Mouse (Mus musculus): ENCODE data around the gene H2al2a. TPM values are rescaled to one million over a fixed set of nuclear protein-coding genes. Genes with fewer than 3 reads are reported as not detected.

The H2al2a gene
- polyA plus RNA-seq, 1 experiment: not detected

DNA sequence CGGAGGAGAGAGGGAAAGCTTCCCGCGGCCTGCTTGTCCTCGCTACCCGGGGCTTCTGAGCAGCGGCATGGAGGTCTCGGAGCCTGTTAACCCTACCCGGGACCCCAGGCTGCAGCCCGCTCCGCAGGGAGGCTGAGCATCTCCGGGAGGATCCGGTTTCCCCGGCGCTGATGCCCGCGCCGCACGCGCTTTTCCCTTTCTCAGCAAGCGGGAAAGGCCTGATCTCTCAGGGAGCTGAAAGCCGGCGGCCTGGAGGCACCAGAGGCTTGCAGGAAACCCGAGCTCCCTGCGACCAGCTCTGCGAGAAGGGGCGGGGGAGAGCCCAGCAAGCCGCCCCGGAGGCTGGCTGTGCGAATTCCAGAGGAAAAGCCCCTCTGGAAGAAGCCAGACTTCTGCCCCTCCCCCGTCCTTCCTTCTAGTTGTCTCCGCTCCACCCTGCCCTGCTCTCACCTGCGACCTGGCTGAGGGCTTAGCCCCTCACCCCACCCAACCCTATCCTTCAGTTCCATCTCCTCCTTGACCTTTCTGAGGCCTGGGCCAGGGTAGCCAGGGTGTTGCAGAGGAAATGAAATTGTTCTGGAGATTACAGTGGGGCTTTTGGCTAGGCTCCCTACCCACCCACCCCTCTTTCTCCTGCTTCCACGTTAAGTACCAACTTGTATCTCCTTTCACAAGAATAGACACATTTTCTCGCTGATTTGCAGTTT lies 35.2 kb upstream of the H2al2a start:
- Histone ChIP-seq H3K4me1 (ENCODE audit: control insufficient read depth, insufficient read depth, low read length) (no peaks in the 10 kb centered on the region), H3K4me3 (replicated peaks; ENCODE audit: insufficient read depth, low read depth, low read length) (peak overlapping the region; percentile 20), H3K27ac (ENCODE audit: insufficient read depth, low read length) (no peak overlapping the region), H3K27me3 (ENCODE audit: control insufficient read depth, insufficient read depth, low read length) (no peaks in the 10 kb centered on the region)
- no peak for TF ChIP-seq CTCF (IDR thresholded peaks at IDR 0.05; ENCODE audit: borderline replicate concordance, insufficient read depth, low read depth, low read length)
- no peak for TF ChIP-seq POLR2A (IDR thresholded peaks at IDR 0.05; ENCODE audit: borderline replicate concordance, insufficient read depth, low read length)
- peak; percentile 49 to 70 for DNase-seq
- 27% methylated on average over 34 of the region's 34 CpGs for WGBS

DNA sequence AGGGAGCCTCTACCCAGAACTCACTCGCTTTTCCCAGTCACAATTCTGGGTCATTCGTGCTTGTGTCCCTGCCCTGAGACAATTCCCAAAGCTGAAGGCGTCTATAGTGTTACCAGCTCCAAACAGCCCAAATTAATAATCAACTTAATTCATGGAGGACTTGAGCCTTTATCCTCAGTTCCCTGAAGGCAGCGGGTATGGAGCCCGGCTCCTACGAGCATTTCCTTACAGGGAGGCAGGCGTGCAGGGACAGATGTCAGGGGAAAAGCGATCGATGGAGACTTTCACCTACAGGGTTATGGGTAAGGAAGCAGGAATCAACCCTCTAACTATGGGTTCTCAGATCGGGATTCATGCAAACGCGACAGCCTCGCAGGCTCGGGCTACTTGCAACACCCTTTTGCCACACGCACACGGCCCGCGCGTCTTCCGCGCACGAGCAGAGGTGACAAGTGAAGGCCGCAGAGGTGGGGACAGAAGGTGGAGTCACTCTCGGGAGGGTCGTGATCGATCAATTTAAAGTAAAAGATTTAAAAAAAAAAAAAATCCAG lies 34.6 kb upstream of the H2al2a start:
- no peaks in the 10 kb centered on the region for H3K27me3 ChIP-seq (ENCODE audit: control insufficient read depth, insufficient read depth, low read length)
- no peak overlapping the region for H3K27ac ChIP-seq (ENCODE audit: insufficient read depth, low read length)
- TF ChIP-seq POLR2A (IDR thresholded peaks at IDR 0.05; ENCODE audit: borderline replicate concordance, insufficient read depth, low read length) (no peak), CTCF (IDR thresholded peaks at IDR 0.05; ENCODE audit: borderline replicate concordance, insufficient read depth, low read depth, low read length) (no peak)
- no peaks in the 10 kb centered on the region for H3K4me1 ChIP-seq (ENCODE audit: control insufficient read depth, insufficient read depth, low read length)
- WGBS: 58% methylated on average over 26 of the region's 26 CpGs
- H3K4me3 ChIP-seq (replicated peaks; ENCODE audit: insufficient read depth, low read depth, low read length): peak overlapping the region; percentile 20
- peak in 1 of 2 experiments; percentile 49 for DNase-seq

DNA sequence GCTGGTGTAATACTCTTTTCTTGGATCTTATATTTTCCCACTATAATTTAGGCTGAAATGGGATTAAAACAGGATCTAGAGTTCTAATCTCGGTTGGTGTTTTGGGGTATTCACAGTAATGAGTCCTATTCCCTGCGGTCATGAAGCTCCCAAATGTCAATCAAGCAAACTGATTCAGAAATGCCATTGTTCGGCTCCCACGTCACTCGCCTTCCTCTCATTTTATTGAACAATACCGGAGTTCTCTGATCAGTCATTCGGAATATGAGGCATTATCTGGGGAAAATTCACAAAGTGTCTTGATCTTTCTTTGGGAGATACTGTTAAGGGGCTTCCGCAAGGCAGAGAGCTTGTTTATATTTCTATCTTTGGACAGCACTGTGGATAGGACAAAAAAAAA lies 33.8 kb upstream of the H2al2a start:
- no peak for DNase-seq
- Histone ChIP-seq H3K4me1 (ENCODE audit: control insufficient read depth, insufficient read depth, low read length) (no peaks in the 10 kb centered on the region), H3K4me3 (replicated peaks; ENCODE audit: insufficient read depth, low read depth, low read length) (no peak overlapping the region), H3K27ac (ENCODE audit: insufficient read depth, low read length) (no peak overlapping the region), H3K27me3 (ENCODE audit: control insufficient read depth, insufficient read depth, low read length) (no peaks in the 10 kb centered on the region)
- 96% methylated on average over 8 of the region's 8 CpGs for WGBS
- TF ChIP-seq CTCF (IDR thresholded peaks at IDR 0.05; ENCODE audit: borderline replicate concordance, insufficient read depth, low read depth, low read length) (no peak), POLR2A (IDR thresholded peaks at IDR 0.05; ENCODE audit: borderline replicate concordance, insufficient read depth, low read length) (no peak)

DNA sequence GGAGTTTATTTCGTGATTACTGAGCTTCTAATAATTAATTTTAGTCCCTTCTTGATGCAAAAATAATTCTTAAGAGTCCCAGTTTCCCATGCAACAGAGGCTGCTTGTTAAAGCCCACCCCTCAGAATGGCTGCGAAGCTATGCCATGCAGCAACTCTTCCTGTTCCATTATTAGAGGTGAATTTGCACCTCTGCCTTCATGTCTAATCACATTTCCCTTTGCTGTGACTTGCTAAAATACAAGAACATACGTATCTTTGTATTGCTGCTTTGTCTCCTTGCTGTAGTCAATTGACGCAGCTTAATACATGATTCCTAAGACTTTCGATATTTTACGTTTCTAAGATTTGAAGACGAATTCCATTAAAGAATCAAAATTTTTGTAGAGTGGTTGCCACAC lies 32.9 kb upstream of the H2al2a start:
- WGBS: 99% methylated on average over 7 of the region's 7 CpGs
- TF ChIP-seq CTCF (IDR thresholded peaks at IDR 0.05; ENCODE audit: borderline replicate concordance, insufficient read depth, low read depth, low read length) (no peak), POLR2A (IDR thresholded peaks at IDR 0.05; ENCODE audit: borderline replicate concordance, insufficient read depth, low read length) (no peak)
- H3K4me1 ChIP-seq (ENCODE audit: control insufficient read depth, insufficient read depth, low read length): no peaks in the 10 kb centered on the region

DNA sequence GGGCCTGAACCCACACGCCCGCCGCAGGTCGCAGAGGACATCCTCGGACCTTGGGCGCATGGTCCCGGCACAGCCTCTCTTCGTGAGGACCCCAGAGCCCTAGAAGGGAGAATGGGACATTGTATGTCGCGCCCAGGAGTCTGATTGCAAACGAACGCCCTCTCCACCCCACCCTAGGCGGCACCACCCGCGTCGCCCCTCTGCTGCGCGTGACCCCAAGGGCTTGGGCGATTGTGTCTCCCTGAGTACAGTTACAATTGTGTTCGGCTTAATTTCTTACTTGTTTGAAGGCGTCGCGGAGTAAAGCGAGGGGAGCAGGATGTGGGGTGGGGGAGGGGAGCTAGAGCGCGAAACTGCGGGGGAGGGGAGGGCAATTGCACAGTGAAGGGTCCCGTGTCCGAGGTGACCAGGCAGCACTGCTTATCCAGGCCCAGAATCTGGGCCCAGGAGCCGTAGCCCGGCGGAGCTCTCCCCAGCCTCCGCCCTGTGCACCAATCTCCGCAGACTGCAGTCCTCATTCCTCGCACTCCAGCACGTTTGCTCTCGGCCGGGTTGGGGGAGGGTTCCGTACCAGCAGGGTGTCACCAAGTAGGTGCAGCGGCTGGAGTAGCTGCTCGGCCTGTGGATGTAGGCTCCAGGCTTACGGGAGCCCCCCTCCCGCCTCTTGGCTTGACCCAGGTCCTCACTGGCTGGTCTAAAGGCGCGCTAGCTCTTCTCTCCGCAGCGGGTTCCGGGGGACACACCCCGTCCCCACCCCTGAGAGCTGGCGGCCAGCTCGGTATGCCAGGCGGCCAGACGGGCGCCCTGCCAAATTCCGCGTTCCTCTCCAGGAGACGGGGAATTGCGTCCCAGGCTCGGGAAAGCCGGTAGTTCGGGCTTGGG lies 31.6 kb upstream of the H2al2a start:
- H3K27me3 ChIP-seq (ENCODE audit: control insufficient read depth, insufficient read depth, low read length): no peaks in the 10 kb centered on the region
- peak overlapping the region; percentile 69 for H3K4me3 ChIP-seq (replicated peaks; ENCODE audit: insufficient read depth, low read depth, low read length)
- H3K4me1 ChIP-seq (ENCODE audit: control insufficient read depth, insufficient read depth, low read length): no peaks in the 10 kb centered on the region
- TF ChIP-seq CTCF (IDR thresholded peaks at IDR 0.05; ENCODE audit: borderline replicate concordance, insufficient read depth, low read depth, low read length) (no peak), POLR2A (IDR thresholded peaks at IDR 0.05; ENCODE audit: borderline replicate concordance, insufficient read depth, low read length) (peak; percentile 49; the same call in 1 of the 2 replicates)
- peak overlapping the region; percentile 93 for H3K27ac ChIP-seq (ENCODE audit: insufficient read depth, low read length)
- peak; percentile 90 to 91 for DNase-seq
- under 1% methylated on average over 61 of the region's 61 CpGs for WGBS

More for the DNA sequence above, 32.9 kb upstream of the H2al2a start:
- no peak for DNase-seq
- Histone ChIP-seq H3K4me3 (replicated peaks; ENCODE audit: insufficient read depth, low read depth, low read length) (no peak overlapping the region), H3K27me3 (ENCODE audit: control insufficient read depth, insufficient read depth, low read length) (no peaks in the 10 kb centered on the region), H3K27ac (ENCODE audit: insufficient read depth, low read length) (no peak overlapping the region)

DNA sequence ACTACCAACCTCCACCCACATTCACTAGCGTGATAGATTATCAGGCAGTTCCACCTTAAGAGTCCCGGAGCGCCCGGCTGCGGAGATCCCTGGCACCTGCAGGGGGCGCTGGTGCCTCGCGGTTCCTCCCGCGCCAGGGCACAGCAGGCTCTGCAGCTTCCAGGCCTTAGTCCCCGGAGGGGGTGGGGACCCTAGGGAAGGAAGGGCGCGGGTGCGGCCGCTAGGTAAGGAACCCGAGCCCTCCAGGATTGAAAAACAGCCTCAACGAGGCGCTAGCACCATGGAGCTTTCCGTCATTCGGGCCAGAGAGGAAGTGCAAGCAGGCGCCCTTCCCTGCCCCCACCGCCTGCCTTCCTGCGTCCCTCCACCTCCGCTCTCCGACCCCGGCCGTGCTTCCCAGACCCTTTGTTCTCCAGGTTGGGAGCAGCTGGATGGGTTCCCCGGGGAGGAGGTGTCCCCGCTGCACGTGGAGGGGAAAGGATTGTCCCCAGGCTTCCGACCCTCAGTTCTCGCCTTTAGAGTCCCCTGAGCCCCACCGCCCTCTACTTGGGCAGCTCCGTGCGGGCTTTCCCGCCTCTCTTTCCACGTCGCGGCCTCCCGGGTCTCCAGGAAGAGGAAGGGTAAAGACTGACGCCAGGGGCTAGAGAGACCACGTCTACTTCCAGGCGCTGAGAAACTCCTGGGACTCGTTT lies 30.8 kb upstream of the H2al2a start:
- Histone ChIP-seq H3K27me3 (ENCODE audit: control insufficient read depth, insufficient read depth, low read length) (no peaks in the 10 kb centered on the region), H3K27ac (ENCODE audit: insufficient read depth, low read length) (peak overlapping the region; percentile 93), H3K4me3 (replicated peaks; ENCODE audit: insufficient read depth, low read depth, low read length) (peak overlapping the region; percentile 69), H3K4me1 (ENCODE audit: control insufficient read depth, insufficient read depth, low read length) (no peaks in the 10 kb centered on the region)
- peak; percentile 24; the same call in 1 of the 2 replicates for TF ChIP-seq POLR2A (IDR thresholded peaks at IDR 0.05; ENCODE audit: borderline replicate concordance, insufficient read depth, low read length)
- TF ChIP-seq CTCF (IDR thresholded peaks at IDR 0.05; ENCODE audit: borderline replicate concordance, insufficient read depth, low read depth, low read length): peak; percentile 83
- under 1% methylated on average over 44 of the region's 44 CpGs for WGBS
- peak; percentile 91 to 96 for DNase-seq
